16 mouse cellular contexts compared by ENCODE assay signal in genomic region chr1:23352895-23353294, GRCm38 (mm10).
"Had no signal": no experiment of that assay in that cellular context is flagged by ENCODE, and none has a peak within 500 bp of the region (broad histone marks: within the 10 kb centered on the region; RNA-seq: fewer than 3 reads in every experiment).

No protein-coding gene starts in this region.

- H3K4me1 ChIP-seq: neural tube, embryonic 13.5 days; neural tube, embryonic 15.5 days; stomach, embryonic 15.5 days had no signal

- H3K9me3 ChIP-seq: neural tube, embryonic 13.5 days; neural tube, embryonic 15.5 days; stomach, embryonic 15.5 days had no signal

- H3K27me3 ChIP-seq: neural tube, embryonic 13.5 days; neural tube, embryonic 15.5 days; stomach, embryonic 15.5 days had no signal

- DNase-seq: retina, postnatal 1 day; right cerebral cortex, adult 18-20 months; right cerebral cortex, postnatal 14 days; right cerebral cortex, postnatal 25 days; right cerebral cortex, postnatal 4 days; spleen, adult 18-20 months; thymus, adult 18-20 months; thymus, adult 2 months; thymus, postnatal 14 days; thymus, postnatal 25 days; thymus, postnatal 36 days; thymus, postnatal 4 days had no signal

- H3K4me2 ChIP-seq: neural tube, embryonic 13.5 days; neural tube, embryonic 15.5 days; stomach, embryonic 15.5 days had no signal

- H3K36me3 ChIP-seq: neural tube, embryonic 13.5 days; neural tube, embryonic 15.5 days; stomach, embryonic 15.5 days had no signal

- H3K27ac ChIP-seq: neural tube, embryonic 13.5 days; neural tube, embryonic 15.5 days; stomach, embryonic 15.5 days; stomach, postnatal 0 days had no signal

- H3K9ac ChIP-seq: neural tube, embryonic 13.5 days; neural tube, embryonic 15.5 days; stomach, embryonic 15.5 days had no signal

- H3K4me3 ChIP-seq: neural tube, embryonic 13.5 days; neural tube, embryonic 15.5 days; stomach, embryonic 15.5 days had no signal
